Mouse (Mus musculus) left cerebral cortex, adult 8-10 months (tissue): ENCODE data around the gene Bpifa3. TPM values are rescaled to one million over a fixed set of nuclear protein-coding genes. Genes with fewer than 3 reads are reported as not detected.
"Not testable (repeated sequence)": the region's sequence is repeated elsewhere in the genome, so short reads cannot be mapped to it uniquely, and the experiment has no call there.

Experiments used
- DNase-seq, 2 experiments: peaks; one replicate each; pipeline ENCODE4 v3.0.0; 2022; ENCODE audit warnings: low spot score in 2 of 2
- total RNA-seq, 4 experiments: library from RNA; stranded (reverse); gene quantifications; 2 replicates each; pipeline ENCODE4 v1.2.4; 2022

Bpifa3 gene
- not detected for total RNA-seq

GRCm38 (mm10) chr2:154130120-154130519 is at the start of gene Bpifa3:
TSS of gene Bpifa3 (plus strand) at chr2:154130336.
- DNase-seq = no peak

- DNase-seq = no peak
Measured at GRCm38 (mm10) chr2:154097734-154098133, 32.4 kb upstream of the Bpifa3 start.

GRCm38 (mm10) chr2:154117381-154117780 is 12.8 kb upstream of the Bpifa3 start:
- no peak for DNase-seq

- no peak for DNase-seq
Measured at GRCm38 (mm10) chr2:154142580-154142979, 12.4 kb downstream of the Bpifa3 start, which contains the start of gene Bpifa1. TSS of gene Bpifa1 (plus strand) at chr2:154142880.

- no peak for DNase-seq
Measured at GRCm38 (mm10) chr2:154143735-154144134, 13.6 kb downstream of the Bpifa3 start.

DNA sequence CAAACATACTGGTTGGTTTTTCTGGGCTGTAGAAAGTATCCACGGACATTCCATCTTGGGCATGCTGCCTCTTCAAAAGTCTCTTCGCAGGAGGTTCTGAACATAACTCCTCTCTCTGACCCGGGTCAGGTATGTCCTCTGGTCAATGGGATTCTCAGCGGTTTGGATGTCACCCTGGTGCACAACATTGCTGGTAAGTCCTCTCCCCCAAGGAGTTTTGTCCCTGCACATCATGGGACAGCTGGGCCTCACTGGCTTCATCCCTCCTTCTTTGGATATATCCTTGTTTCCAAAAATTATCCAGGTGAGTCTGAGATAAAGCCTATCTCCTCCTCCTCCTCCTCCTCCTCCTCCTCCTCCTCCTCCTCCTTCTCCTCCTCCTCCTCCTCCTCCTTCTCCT is 17.4 kb downstream of the Bpifa3 start:
- DNase-seq = no peak

DNA sequence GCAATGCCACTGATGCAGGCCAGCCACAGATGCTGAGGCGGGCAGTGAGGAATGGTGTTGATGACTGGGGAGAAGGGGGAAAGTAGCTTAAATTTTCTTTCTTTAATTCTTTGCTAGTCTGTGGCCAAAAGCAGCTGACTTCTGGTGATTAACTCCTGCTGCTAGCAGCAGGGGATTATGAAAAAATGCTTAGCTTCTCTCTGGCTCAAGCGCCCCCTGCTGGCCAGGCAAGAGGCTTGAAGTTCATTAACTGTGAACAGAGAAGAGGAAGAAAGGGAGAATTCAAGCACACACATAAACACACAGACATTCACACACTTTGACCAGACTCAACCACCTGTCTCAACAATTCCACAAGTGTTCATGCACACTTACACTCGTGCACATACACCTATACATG is 28.3 kb downstream of the Bpifa3 start:
- no peak for DNase-seq

DNA sequence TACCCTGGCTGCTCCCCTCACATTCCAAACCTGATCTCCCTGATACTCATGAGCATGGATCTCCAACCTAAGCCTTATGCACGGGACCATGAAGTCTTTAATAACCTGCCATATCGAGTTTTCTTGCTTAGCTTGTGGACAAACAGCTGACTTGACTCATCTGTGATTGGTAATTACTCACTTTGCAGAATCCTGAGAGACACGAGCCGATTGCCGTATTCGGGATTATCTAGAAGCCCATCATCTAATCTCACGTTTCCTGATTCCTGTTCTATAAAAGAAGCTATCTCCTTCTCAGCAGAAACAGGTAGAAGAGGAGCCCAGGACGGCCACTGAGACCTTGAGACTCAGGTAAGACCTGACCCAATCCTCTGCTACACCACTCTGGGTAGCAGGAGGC is 32.2 kb downstream of the Bpifa3 start, which contains the start of gene Bpifa5:
Bpifa5 (plus strand) TSS at position 301 of the 400 bp plus-strand sequence.
- DNase-seq = no peak

- DNase-seq = no peak
Measured at GRCm38 (mm10) chr2:154163306-154163705, 33.2 kb downstream of the Bpifa3 start.

GRCm38 (mm10) chr2:154169172-154169571 is 39.0 kb downstream of the Bpifa3 start:
- no peak for DNase-seq

DNA sequence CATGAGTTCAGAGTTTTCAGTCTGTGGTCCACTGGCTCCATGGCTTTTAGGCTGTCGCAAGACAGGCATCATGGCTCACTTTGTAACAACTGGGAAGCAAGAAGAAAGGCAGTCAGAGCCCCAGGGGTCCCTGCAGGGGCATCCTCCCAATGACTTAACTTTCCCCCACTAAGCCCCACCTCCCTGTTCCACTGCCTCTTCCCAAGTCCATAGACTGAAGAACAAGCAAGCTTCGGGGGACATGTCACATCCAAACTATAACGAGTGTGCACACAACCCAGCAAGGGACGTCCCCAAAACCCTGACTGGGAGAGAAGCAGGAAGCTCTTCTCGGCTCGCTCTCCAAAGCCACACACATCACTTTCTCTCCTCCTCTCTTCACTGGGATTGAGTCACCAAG is 41.5 kb downstream of the Bpifa3 start:
- no peak for DNase-seq

GRCm38 (mm10) chr2:154173313-154173712 is 43.2 kb downstream of the Bpifa3 start:
- DNase-seq = no peak

DNA sequence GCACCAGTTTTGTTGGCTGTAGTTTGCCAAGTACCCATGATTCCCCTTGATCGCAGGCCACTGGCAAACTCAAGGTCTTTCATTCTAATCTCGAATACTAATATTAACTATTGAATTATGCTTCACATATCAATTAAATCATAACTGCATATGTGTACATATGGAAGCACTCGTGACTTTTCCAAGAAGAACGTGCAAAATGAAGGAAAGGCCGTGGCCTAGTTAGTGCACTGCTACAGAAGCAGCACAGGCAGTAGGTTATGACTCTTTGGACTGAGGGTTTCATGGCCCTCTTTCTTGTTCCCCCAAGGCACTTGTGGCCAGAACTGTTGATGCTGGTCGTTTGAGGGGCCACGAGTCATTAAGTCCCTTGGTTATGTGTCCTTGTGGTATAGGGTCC is 51.8 kb downstream of the Bpifa3 start:
- not testable (repeated sequence) for DNase-seq

DNA sequence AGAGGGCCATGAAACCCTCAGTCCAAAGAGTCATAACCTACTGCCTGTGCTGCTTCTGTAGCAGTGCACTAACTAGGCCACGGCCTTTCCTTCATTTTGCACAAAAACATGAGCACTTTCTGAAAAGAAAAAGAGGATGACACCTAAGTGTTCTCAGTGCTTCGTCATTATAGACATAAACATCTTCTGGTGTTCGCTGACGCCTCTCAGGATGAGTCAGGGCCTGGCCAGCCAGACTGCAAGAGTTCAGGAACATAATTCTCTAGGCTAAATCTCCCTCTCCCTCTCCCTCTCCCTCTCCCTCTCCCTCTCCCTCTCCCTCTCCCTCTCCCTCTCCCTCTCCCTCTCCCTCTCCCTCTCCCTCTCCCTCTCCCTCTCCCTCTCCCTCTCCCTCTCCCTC is 52.9 kb downstream of the Bpifa3 start:
- peak in 1 of 2 experiments; percentile 48 for DNase-seq

DNA sequence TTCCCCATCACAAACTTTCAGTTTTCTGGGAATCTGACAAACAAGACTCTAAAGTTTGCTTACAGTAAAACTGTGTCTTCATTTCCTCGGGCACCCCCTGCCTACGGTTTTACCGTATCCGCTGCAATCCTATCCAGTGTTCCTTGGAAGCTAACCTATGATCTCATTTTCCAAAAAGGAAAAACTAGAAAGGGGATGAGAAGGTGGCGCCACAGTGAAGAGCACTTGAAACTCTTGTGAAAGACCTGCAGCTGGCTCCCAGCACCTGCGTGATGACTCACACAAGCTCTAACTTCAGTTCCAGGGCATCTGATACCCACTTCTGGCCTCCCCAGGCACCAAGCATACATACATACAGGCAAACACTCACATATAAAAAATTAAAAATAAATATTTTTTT is 55.2 kb downstream of the Bpifa3 start:
- no peak for DNase-seq

- no peak for DNase-seq
Measured at GRCm38 (mm10) chr2:154185748-154186147, 55.6 kb downstream of the Bpifa3 start.

DNA sequence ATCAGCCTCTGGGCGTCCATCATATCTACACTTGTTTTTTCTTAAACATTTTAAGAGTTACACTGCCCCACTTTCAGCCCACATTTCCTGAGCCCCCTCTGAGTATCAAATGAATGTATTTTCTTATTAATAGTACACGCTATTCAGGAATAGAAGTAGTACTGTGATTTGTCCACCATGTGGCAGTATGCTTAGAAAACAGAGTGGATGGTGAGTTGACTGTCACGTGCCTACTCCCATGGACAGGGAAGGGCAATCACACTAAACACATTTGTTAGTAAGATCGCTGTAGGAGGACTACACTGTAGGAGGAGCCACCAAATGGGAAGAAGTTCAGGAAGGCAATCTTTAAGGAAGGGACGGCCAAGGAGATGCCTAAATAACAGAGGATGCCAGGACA is 57.3 kb downstream of the Bpifa3 start:
- no peak for DNase-seq

Other genes with a start within 250 kb of the Bpifa3 start
- gene Bpifb6, start 229.9 kb upstream of the Bpifa3 start, total RNA-seq = not detected
- not detected for gene Bpifb3, start 212.1 kb upstream of the Bpifa3 start, total RNA-seq
- not detected for gene Bpifb4, start 192.1 kb upstream of the Bpifa3 start, total RNA-seq
- gene Bpifa6, start 155.4 kb upstream of the Bpifa3 start, total RNA-seq = not detected
- not detected for gene Bpifa2, start 122.1 kb upstream of the Bpifa3 start, total RNA-seq
- gene Bpifa1, start 12.5 kb downstream of the Bpifa3 start, total RNA-seq = not detected
- gene Bpifa5, start 32.3 kb downstream of the Bpifa3 start, total RNA-seq = not detected
- gene Bpifb1, start 60.5 kb downstream of the Bpifa3 start, total RNA-seq = under 1 TPM in 3 of 4 experiments, not detected in 1; 0.22 to 0.36 (median 0.23) TPM
- not detected for gene Bpifb5, start 93.4 kb downstream of the Bpifa3 start, total RNA-seq
- gene Bpifb9a, start 127.5 kb downstream of the Bpifa3 start, total RNA-seq = not detected
- not detected for gene Bpifb9b, start 176.9 kb downstream of the Bpifa3 start, total RNA-seq
- gene Cdk5rap1, start 242.7 kb downstream of the Bpifa3 start, total RNA-seq = 10 to 100 TPM; 11.9 to 18.9 (median 15.1) TPM